Mouse (Mus musculus) midbrain, postnatal 0 days (tissue): ENCODE measurements around the gene Slc7a15. TPM values are rescaled to one million over a fixed set of nuclear protein-coding genes. Genes with fewer than 3 reads are reported as not detected.

Source experiments
- ATAC-seq: fragments of 200-750 bp; cut with Nextera tagmentation; 2 replicates; pipeline ENCODE4 v1.8.0; 2017; ENCODE audit warnings: moderate number of reproducible peaks, mild to moderate bottlenecking, moderate TSS enrichment, moderate library complexity; ENCODE audit not compliant: low FRiP score
- DNase-seq: peaks from one replicate; pipeline ENCODE4 v3.0.0-alpha.2; 2015; ENCODE audit warnings: low spot score
- H3K27ac ChIP-seq: fragments of 300-500 bp; sonication (generic); 2 replicates; pipeline ENCODE4 v1.5.1; 2014; ENCODE audit warnings: low read depth, mild to moderate bottlenecking, low read length, mixed read lengths
- H3K27me3 ChIP-seq: fragments of 300-500 bp; sonication (generic); 2 replicates; pipeline ENCODE4 v1.6.1; 2014; ENCODE audit warnings: low read length, control low read depth, mixed read lengths; ENCODE audit not compliant: insufficient read depth
- H3K36me3 ChIP-seq: fragments of 300-500 bp; sonication (generic); 2 replicates; pipeline ENCODE4 v1.6.1; 2014; ENCODE audit warnings: low read length, control low read depth, mixed read lengths; ENCODE audit not compliant: insufficient read depth
- H3K4me1 ChIP-seq: fragments of 300-500 bp; sonication (generic); 2 replicates; pipeline ENCODE4 v1.6.1; 2014; ENCODE audit warnings: mild to moderate bottlenecking, control low read depth, antibody characterized with exemption, low read length, mixed read lengths; ENCODE audit not compliant: insufficient read depth
- H3K4me2 ChIP-seq: fragments of 300-500 bp; sonication (generic); 2 replicates; pipeline ENCODE4 v1.6.1; 2014; ENCODE audit warnings: low read depth, mild to moderate bottlenecking, low read length, mixed read lengths; ENCODE audit not compliant: poor library complexity, severe bottlenecking
- H3K4me3 ChIP-seq: fragments of 300-500 bp; sonication (generic); 2 replicates; pipeline ENCODE4 v1.5.1; 2014; ENCODE audit warnings: low read depth, mild to moderate bottlenecking, low read length, moderate library complexity
- H3K9ac ChIP-seq: fragments of 300-500 bp; sonication (generic); replicated peaks from 2 replicates; pipeline ENCODE4 v1.6.1; 2014; ENCODE audit warnings: mild to moderate bottlenecking, low read length, moderate library complexity, mixed read lengths; ENCODE audit not compliant: poor library complexity, severe bottlenecking
- H3K9me3 ChIP-seq: fragments of 300-500 bp; sonication (generic); 2 replicates; pipeline ENCODE4 v1.6.1; 2016; ENCODE audit warnings: low read length, control low read depth
- CTCF ChIP-seq: IDR thresholded peaks from 2 replicates; pipeline ENCODE4 v1.5.1; 2016; ENCODE audit warnings: antibody characterized with exemption, mild to moderate bottlenecking
- WGBS: fragments of 180-500 bp; shearing (Covaris S2); extraction: QIAGEN DNeasy Blood & Tissue Kit; methylation state at CpG from one replicate; pipeline ENCODE4 v1.1.7; 2014; 5-methylcytosine and 5-hydroxymethylcytosine counted together
- polyA plus RNA-seq: library from polyadenylated mRNA; unstranded; fragments of >200 nt; fragmentation: Nextera tagmentation; extraction: Ambion mirVana; gene quantifications from 2 replicates; pipeline ENCODE4 v1.2.1, GENCODE M21; 2015
- total RNA-seq: library from RNA; depleted of rRNA; stranded (reverse); fragments of >200 nt; gene quantifications from 2 replicates; pipeline ENCODE4 v1.2.3, GENCODE M21; 2014

Slc7a15 gene
- total and polyA plus RNA-seq, 2 experiments from 2014 or later: not detected

GRCm38 (mm10) chr12:8510317-8510988, 88.4 kb downstream of the Slc7a15 start:
- Histone ChIP-seq H3K27me3 (no peaks in the 10 kb centered on the region), H3K36me3 (no peaks in the 10 kb centered on the region), H3K4me1 (no peaks in the 10 kb centered on the region), H3K9ac (no peak overlapping the region), H3K9me3 (no peaks in the 10 kb centered on the region), H3K27ac (no peak overlapping the region), H3K4me2 (no peak overlapping the region), H3K4me3 (no peak overlapping the region)
- no peak for TF ChIP-seq CTCF
- DNase-seq (no peak), ATAC-seq (no peak)
- WGBS: 84% methylated on average over 6 of the region's 6 CpGs

GRCm38 (mm10) chr12:8509693-8510092, 89.2 kb downstream of the Slc7a15 start:
- H3K36me3 ChIP-seq: no peaks in the 10 kb centered on the region
- no peak overlapping the region for H3K4me3 ChIP-seq
- WGBS: 72% methylated on average over 5 of the region's 5 CpGs
- no peak overlapping the region for H3K9ac ChIP-seq
- DNase-seq: no peak
- no peak overlapping the region for H3K4me2 ChIP-seq
- H3K27ac ChIP-seq: no peak overlapping the region
- H3K27me3 ChIP-seq: no peaks in the 10 kb centered on the region
- TF ChIP-seq CTCF: no peak
- no peak for ATAC-seq
- no peaks in the 10 kb centered on the region for H3K4me1 ChIP-seq
- H3K9me3 ChIP-seq: no peaks in the 10 kb centered on the region

- DNase-seq (no peak), ATAC-seq (no peak)
- Histone ChIP-seq H3K9me3 (no peaks in the 10 kb centered on the region), H3K4me1 (no peaks in the 10 kb centered on the region), H3K36me3 (no peaks in the 10 kb centered on the region), H3K4me2 (no peak overlapping the region), H3K9ac (no peak overlapping the region), H3K27ac (no peak overlapping the region), H3K4me3 (no peak overlapping the region), H3K27me3 (no peaks in the 10 kb centered on the region)
- TF ChIP-seq CTCF: no peak
- 80% methylated on average over 9 of the region's 9 CpGs for WGBS
Observed at GRCm38 (mm10) chr12:8506954-8507707, 91.7 kb downstream of the Slc7a15 start.

GRCm38 (mm10) chr12:8504131-8504530, 94.7 kb downstream of the Slc7a15 start:
- DNase-seq: no peak
- no peak for ATAC-seq
- 0 out of 2 replicates have a peak, but pooled peaks cover 6% of the 10 kb centered on the region for H3K4me1 ChIP-seq
- H3K9ac ChIP-seq: no peak overlapping the region
- H3K9me3 ChIP-seq: no peaks in the 10 kb centered on the region
- no peak for TF ChIP-seq CTCF
- no peak overlapping the region for H3K4me3 ChIP-seq
- no peaks in the 10 kb centered on the region for H3K27me3 ChIP-seq
- no peak overlapping the region for H3K4me2 ChIP-seq
- H3K27ac ChIP-seq: no peak overlapping the region
- WGBS: 86% methylated on average over 6 of the region's 6 CpGs
- H3K36me3 ChIP-seq: no peaks in the 10 kb centered on the region

- Histone ChIP-seq H3K27me3 (no peaks in the 10 kb centered on the region), H3K4me3 (no peak overlapping the region), H3K9me3 (no peaks in the 10 kb centered on the region), H3K27ac (no peak overlapping the region), H3K4me2 (no peak overlapping the region), H3K4me1 (0 out of 2 replicates have a peak, but pooled peaks cover 6% of the 10 kb centered on the region), H3K36me3 (no peaks in the 10 kb centered on the region), H3K9ac (no peak overlapping the region)
- no peak for ATAC-seq
- WGBS: 12% methylated on average over 6 of the region's 6 CpGs
- peak; percentile 82 for DNase-seq
- TF ChIP-seq CTCF: peak; percentile 69
Observed at GRCm38 (mm10) chr12:8502546-8502945, 96.3 kb downstream of the Slc7a15 start.
